Mouse (Mus musculus) spleen, embryonic (tissue): Measurements from ENCODE around the gene Gng3.

ENCODE experiments used
- CTCF ChIA-PET: fragments of 350-600 bp; sonication (Branson Sonifier 250); formaldehyde crosslinking; loops from one replicate; lab custom pipeline; 2022; lab: Charles Lee

The Gng3 gene

GRCm38 (mm10) chr19:8850402-8850901, 11.5 kb upstream of the Gng3 start, which contains the start of gene Lrrn4cl:
Gene Lrrn4cl, plus strand, starts transcription at chr19:8850768.
- CTCF ChIA-PET, result interaction anchor here (0.6 kb wide), 1 partner anchor 1101 kb away, joined by 5 read pairs; no protein-coding TSS in a partner anchor

GRCm38 (mm10) chr19:8848356-8848755, 9.4 kb upstream of the Gng3 start:
- CTCF ChIA-PET, result no interaction called here

- CTCF ChIA-PET, result interaction anchor here (0.5 to 0.6 kb wide), 3 partner anchors 66 to 118 kb away, joined by 3 to 5 read pairs (median 3); no protein-coding TSS in a partner anchor
These were observed 5.6 kb upstream of the Gng3 start for GRCm38 (mm10) chr19:8844371-8845129.

- CTCF ChIA-PET, result no interaction called here
These were observed 4.0 kb upstream of the Gng3 start for GRCm38 (mm10) chr19:8842961-8843360.

GRCm38 (mm10) chr19:8841012-8841411, 2.0 kb upstream of the Gng3 start:
- CTCF ChIA-PET, result interaction anchor here (0.5 kb wide), 1 partner anchor 155 kb away, joined by 4 read pairs; no protein-coding TSS in a partner anchor

- CTCF ChIA-PET, result interaction anchor here (0.5 to 0.6 kb wide), 3 partner anchors 47 to 214 kb away, joined by 4 to 9 read pairs (median 4); no protein-coding TSS in a partner anchor
These were observed 1.2 kb upstream of the Gng3 start for GRCm38 (mm10) chr19:8839908-8840791.

- CTCF ChIA-PET, result interaction anchor here (0.7 to 0.8 kb wide), 2 partner anchors 33 to 89 kb away, joined by 3 to 8 read pairs; partner anchors contain the start of gene Ubxn1
These were observed 808 bp downstream of the Gng3 start for GRCm38 (mm10) chr19:8838041-8838730.

- CTCF ChIA-PET, result no interaction called here
These were observed 1.7 kb downstream of the Gng3 start, which contains the start of gene Bscl2 for GRCm38 (mm10) chr19:8837251-8837791. Gene Bscl2, plus strand, starts transcription at chr19:8837467.

- CTCF ChIA-PET, result interaction anchor here (0.6 kb wide), 1 partner anchor 118 kb away, joined by 9 read pairs; no protein-coding TSS in a partner anchor
These were observed 2.7 kb downstream of the Gng3 start for GRCm38 (mm10) chr19:8836327-8836726.

GRCm38 (mm10) chr19:8832971-8833370, 6.0 kb downstream of the Gng3 start:
- CTCF ChIA-PET, result no interaction called here

- CTCF ChIA-PET, result interaction anchor here (0.5 to 1.2 kb wide), 3 partner anchors 28 to 123 kb away, joined by 3 to 8 read pairs (median 3); no protein-coding TSS in a partner anchor
These were observed 7.7 kb downstream of the Gng3 start for GRCm38 (mm10) chr19:8831262-8831661.

GRCm38 (mm10) chr19:8830664-8831063, 8.3 kb downstream of the Gng3 start:
- CTCF ChIA-PET, result interaction anchor here (0.5 to 1.2 kb wide), 2 partner anchors 28 to 40 kb away, joined by 3 read pairs; no protein-coding TSS in a partner anchor

GRCm38 (mm10) chr19:8829660-8830059, 9.3 kb downstream of the Gng3 start, which contains the start of gene AC129217.1:
Gene AC129217.1, plus strand, starts transcription at chr19:8829773.
- CTCF ChIA-PET, result interaction anchor here (0.8 kb wide), 1 partner anchor 9 kb away, joined by 4 read pairs; no protein-coding TSS in a partner anchor

GRCm38 (mm10) chr19:8822696-8823095, 16.3 kb downstream of the Gng3 start:
- CTCF ChIA-PET, result interaction anchor here (0.6 kb wide), 1 partner anchor 71 kb away, joined by 24 read pairs; no protein-coding TSS in a partner anchor

GRCm38 (mm10) chr19:8821146-8821545, 17.8 kb downstream of the Gng3 start:
- CTCF ChIA-PET, result interaction anchor here (0.6 to 2.1 kb wide), 6 partner anchors 8 to 41 kb away, joined by 3 to 11 read pairs (median 4); partner anchors contain the start of gene AC129217.1

GRCm38 (mm10) chr19:8820424-8820956, 18.5 kb downstream of the Gng3 start:
- CTCF ChIA-PET, result interaction anchor here (0.9 to 2.1 kb wide), 5 partner anchors 9 to 28 kb away, joined by 3 to 11 read pairs (median 4); partner anchors contain the start of gene AC129217.1

- CTCF ChIA-PET, result interaction anchor here (1.3 to 2.1 kb wide), 3 partner anchors 13 to 27 kb away, joined by 3 to 11 read pairs (median 3); partner anchors contain the start of gene Polr2g
These were observed 19.2 kb downstream of the Gng3 start, which contains the start of gene Hnrnpul2 for GRCm38 (mm10) chr19:8819596-8820423. Gene Hnrnpul2, plus strand, starts transcription at chr19:8820010.
